Mouse (Mus musculus) right cerebral cortex, adult 2 months (tissue): Measurements from ENCODE around the gene Eef2.
"Not testable (repeated sequence)": the region's sequence is repeated elsewhere in the genome, so short reads cannot be mapped to it uniquely, and the experiment has no call there.

Experiments used
- DNase-seq, 2 experiments: peaks; one replicate each; pipeline ENCODE4 v3.0.0; 2021 to 2022; ENCODE audit warnings: low spot score in 2 of 2

The Eef2 gene

GRCm38 (mm10) chr10:81179451-81180342 lies 3.3 kb downstream of the Eef2 start:
- DNase-seq: no peak

- DNase-seq: no peak
Measured at GRCm38 (mm10) chr10:81180946-81181345, 4.5 kb downstream of the Eef2 start.

- DNase-seq: not testable (repeated sequence)
Measured at GRCm38 (mm10) chr10:81181860-81182259, 5.4 kb downstream of the Eef2 start.

GRCm38 (mm10) chr10:81182336-81183333 lies 6.2 kb downstream of the Eef2 start, which contains the start of gene Dapk3:
Dapk3 (plus strand) TSS chr10:81183005.
- DNase-seq: peak; percentile 98 to 99

GRCm38 (mm10) chr10:81183805-81184204 lies 7.4 kb downstream of the Eef2 start, which contains the start of gene 4930442H23Rik:
4930442H23Rik (minus strand) TSS chr10:81183849.
- no peak for DNase-seq

- no peak for DNase-seq
Measured at GRCm38 (mm10) chr10:81184765-81185164, 8.3 kb downstream of the Eef2 start.

GRCm38 (mm10) chr10:81187161-81187560 lies 10.7 kb downstream of the Eef2 start:
- no peak for DNase-seq

GRCm38 (mm10) chr10:81189821-81190220 lies 13.4 kb downstream of the Eef2 start:
- no peak for DNase-seq

GRCm38 (mm10) chr10:81190236-81190911 lies 13.9 kb downstream of the Eef2 start:
- no peak for DNase-seq

- DNase-seq: no peak
Measured at GRCm38 (mm10) chr10:81190912-81191321, 14.5 kb downstream of the Eef2 start.

- no peak for DNase-seq
Measured at GRCm38 (mm10) chr10:81191342-81191982, 15.0 kb downstream of the Eef2 start.

- peak; percentile 84 to 87 for DNase-seq
Measured at GRCm38 (mm10) chr10:81192270-81192967, 16.0 kb downstream of the Eef2 start.

GRCm38 (mm10) chr10:81192968-81193501 lies 16.6 kb downstream of the Eef2 start:
- DNase-seq: peak; percentile 50 to 57

- DNase-seq: no peak
Measured at GRCm38 (mm10) chr10:81193991-81194774, 17.8 kb downstream of the Eef2 start.

GRCm38 (mm10) chr10:81195300-81195699 lies 18.9 kb downstream of the Eef2 start:
- DNase-seq: no peak

GRCm38 (mm10) chr10:81196470-81197065 lies 20.1 kb downstream of the Eef2 start:
- no peak for DNase-seq

- DNase-seq: no peak
Measured at GRCm38 (mm10) chr10:81197305-81197704, 20.9 kb downstream of the Eef2 start.

- peak; percentile 83 for DNase-seq
Measured at GRCm38 (mm10) chr10:81198230-81198629, 21.8 kb downstream of the Eef2 start.

GRCm38 (mm10) chr10:81198990-81199389 lies 22.6 kb downstream of the Eef2 start:
- DNase-seq: no peak
